Mouse (Mus musculus) lung, postnatal 36 days (tissue): ENCODE data around the gene Mdga1.
"Not testable (repeated sequence)": the region's sequence is repeated elsewhere in the genome, so short reads cannot be mapped to it uniquely, and the experiment has no call there.

Source experiments
- DNase-seq: peaks from one replicate; pipeline ENCODE4 v3.0.0; 2022; ENCODE audit warnings: mixed read lengths

The Mdga1 gene

DNA sequence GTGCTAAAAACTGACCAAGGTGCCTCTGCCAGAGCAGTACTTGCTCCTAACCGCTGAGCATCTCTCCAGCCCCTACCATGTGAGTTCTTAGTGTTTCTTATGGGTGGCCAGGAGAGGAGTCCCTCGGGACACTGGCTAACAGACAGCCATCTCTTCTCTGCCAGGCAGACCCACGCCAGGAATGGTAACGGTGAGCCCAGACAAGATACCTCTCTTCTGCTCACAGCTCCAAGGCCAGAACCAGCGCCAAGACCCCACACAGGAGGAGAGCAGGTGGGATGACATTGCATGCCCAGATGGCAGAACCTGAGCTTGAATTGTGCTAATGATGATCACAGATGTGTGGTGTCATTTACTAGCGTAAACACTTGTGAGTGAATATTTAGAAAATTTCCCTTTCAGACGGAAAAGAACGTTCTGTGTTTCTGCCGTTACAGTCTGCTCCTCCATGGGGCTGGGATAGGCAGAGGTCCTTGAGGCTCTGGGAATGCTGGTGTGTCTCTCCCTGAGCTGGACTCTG lies 178.3 kb downstream of the Mdga1 start:
- DNase-seq: no peak

DNA sequence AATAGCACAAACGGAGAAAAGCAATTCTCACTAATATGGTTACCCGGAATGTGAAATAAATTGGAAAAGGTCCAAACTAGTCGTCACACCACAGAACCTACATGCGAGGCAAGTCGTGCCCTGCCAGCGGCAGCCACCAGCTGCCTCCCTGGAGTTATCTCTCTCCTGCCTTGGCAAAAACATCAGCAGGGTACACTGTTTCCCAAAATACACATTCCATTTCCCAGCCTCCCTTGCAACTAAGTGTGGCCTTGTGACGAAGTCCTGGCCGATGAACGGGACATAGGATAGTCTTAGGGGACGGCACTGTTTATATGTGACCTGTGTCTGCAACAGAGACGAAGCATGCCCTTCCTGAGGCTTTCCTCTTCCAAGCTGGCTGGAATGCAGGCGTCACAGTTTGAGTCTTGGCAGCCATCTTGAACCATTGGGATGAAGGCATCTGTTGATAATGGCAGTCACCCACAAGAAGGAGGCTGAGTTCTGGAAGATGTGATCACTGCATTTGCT lies 179.6 kb downstream of the Mdga1 start:
- no peak for DNase-seq

- DNase-seq: no peak
Measured at GRCm38 (mm10) chr17:29789715-29790114, 180.2 kb downstream of the Mdga1 start.

GRCm38 (mm10) chr17:29788573-29788972 lies 181.3 kb downstream of the Mdga1 start:
- no peak for DNase-seq

DNA sequence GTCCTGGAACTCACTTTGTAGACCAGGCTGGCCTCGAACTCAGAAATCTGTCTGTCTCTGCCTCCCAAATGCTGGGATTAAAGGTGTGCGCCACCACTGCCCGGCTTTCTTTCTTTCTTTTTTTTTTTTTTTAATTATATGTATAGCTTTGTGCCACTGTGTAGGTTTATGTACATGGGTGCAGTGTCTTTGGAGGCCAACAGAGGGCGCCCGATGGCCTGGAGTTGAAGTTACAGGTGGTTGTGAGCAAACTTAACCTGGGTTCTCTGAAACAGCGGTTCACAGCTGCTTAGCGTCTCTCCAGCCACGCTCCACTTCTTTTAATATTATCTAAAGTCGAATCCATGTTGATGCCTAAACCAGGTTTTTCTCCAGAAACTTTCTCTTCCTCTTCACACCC lies 185.1 kb downstream of the Mdga1 start:
- DNase-seq: no peak

GRCm38 (mm10) chr17:29781472-29781871 lies 188.4 kb downstream of the Mdga1 start:
- DNase-seq: not testable (repeated sequence)

DNA sequence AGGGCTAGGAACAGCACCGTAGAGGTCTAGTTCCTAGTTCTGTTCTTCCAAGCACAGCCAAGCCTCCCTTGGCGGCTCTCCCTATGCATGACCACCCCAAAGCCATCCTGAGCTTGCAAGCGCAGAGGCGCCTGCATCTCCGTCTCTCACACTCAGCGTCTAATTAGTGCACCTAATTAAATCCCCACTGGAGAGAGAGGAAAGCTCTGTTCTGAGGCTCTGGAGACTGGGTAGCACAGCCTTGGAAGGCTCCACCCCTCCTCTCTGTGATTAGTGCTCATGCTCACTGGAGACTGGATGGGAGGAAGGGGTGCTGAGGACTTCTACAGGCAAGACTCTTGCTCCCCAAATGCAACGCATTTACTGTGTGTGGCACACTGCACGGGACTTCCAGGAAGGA lies 191.9 kb downstream of the Mdga1 start:
- no peak for DNase-seq
